Mouse (Mus musculus) heart, embryonic 15.5 days (tissue): Measurements from ENCODE around the gene Olfr18. TPM values are rescaled to one million over a fixed set of nuclear protein-coding genes. Genes with fewer than 3 reads are reported as not detected.

Source experiments
- polyA plus RNA-seq: library from polyadenylated mRNA; unstranded; fragments of >200 nt; fragmentation: Nextera tagmentation; extraction: Ambion mirVana; gene quantifications from 2 replicates; pipeline ENCODE4 v1.2.1, GENCODE M21; 2015

The Olfr18 gene
- polyA plus RNA-seq, 1 experiment from 2014 or later: 0.08 TPM

Other genes with a start within 250 kb of the Olfr18 start
- not detected in 2 replicates for gene Olfr868, start 237.5 kb downstream of the Olfr18 start, polyA plus RNA-seq
- not detected in 2 replicates for gene Olfr869, start 207.1 kb downstream of the Olfr18 start, polyA plus RNA-seq
- gene Olfr870, start 162.0 kb downstream of the Olfr18 start, polyA plus RNA-seq: not detected in 2 replicates
- not detected in 2 replicates for gene Olfr871, start 123.9 kb downstream of the Olfr18 start, polyA plus RNA-seq
- not detected in 2 replicates for gene Olfr872, start 99.0 kb downstream of the Olfr18 start, polyA plus RNA-seq
- gene Olfr39, start 53.7 kb downstream of the Olfr18 start, polyA plus RNA-seq: not detected in 2 replicates
- not detected in 2 replicates for gene Olfr873, start 37.6 kb downstream of the Olfr18 start, polyA plus RNA-seq
- gene Zfp560, start 49.1 kb upstream of the Olfr18 start, polyA plus RNA-seq: 23.7 and 30.8 TPM in 2 replicates
- gene Zfp26, start 124.1 kb upstream of the Olfr18 start, polyA plus RNA-seq: 7.8 and 10.1 TPM in 2 replicates
- 9.9 and 12.6 TPM in 2 replicates for gene Zfp426, start 156.7 kb upstream of the Olfr18 start, polyA plus RNA-seq
- 42.6 and 46.3 TPM in 2 replicates for gene Zfp266, start 185.3 kb upstream of the Olfr18 start, polyA plus RNA-seq
- 9.4 and 10.9 TPM in 2 replicates for gene Zfp846, start 245.2 kb upstream of the Olfr18 start, polyA plus RNA-seq